Mouse (Mus musculus): ENCODE data around the gene 1700003E16Rik.

Gene 1700003E16Rik

DNA sequence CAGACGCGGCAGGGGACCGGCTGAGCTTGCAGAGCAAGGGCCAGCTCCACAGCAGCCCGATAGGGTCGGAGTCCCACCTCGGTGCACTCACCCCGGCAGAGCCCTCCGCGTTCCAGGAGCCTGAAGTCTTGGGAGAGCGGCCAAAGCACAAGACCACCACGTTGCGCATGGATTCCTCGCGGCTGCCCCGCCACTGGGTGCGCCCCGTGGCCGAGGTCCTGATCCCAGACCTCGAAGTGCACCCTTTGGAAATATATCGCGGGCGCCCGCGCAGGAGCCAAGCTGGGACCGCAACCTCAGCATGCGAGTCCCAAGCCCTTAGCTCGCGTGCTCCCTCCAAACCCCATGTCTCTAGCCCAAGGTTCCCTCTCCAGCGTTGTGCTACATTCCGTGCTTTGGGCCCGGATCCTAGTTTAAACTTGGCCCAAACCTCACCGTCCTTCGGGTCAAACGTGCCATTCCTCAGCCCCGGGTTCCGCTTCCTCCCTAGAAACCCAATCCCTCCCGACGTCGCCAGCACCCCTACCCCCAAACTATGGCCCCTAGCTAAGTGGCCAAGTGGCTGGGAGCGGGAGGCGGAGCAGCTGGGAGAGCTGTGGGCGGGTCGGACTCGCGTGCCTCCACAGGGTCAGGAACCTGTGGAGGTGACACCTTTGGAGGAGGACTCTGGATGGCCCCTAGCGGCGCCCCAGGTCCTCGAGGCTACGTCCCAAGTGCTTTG lies 5.9 kb downstream of the 1700003E16Rik start:
- peak; percentile 46 for DNase-seq

DNA sequence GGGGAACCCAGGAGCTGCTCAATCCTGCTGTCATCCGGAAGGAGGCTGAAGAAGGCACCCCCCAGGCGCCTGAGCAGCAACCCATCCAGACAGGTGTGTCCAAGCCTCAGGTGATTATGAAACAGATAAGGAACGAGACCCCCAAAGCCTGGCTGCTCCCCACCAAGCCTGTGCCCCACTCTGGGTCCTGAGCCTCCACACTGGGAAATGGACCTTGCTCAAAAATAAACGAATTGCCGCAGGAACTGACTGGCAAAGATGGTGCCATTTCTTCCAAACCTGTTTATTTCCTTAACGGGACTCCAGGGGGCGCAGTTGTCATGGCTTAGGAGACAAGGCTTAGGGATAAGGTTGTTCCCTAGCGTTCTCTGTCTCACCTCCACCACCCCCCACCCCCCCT lies 6.5 kb downstream of the 1700003E16Rik start:
- DNase-seq = peak; percentile 75

DNA sequence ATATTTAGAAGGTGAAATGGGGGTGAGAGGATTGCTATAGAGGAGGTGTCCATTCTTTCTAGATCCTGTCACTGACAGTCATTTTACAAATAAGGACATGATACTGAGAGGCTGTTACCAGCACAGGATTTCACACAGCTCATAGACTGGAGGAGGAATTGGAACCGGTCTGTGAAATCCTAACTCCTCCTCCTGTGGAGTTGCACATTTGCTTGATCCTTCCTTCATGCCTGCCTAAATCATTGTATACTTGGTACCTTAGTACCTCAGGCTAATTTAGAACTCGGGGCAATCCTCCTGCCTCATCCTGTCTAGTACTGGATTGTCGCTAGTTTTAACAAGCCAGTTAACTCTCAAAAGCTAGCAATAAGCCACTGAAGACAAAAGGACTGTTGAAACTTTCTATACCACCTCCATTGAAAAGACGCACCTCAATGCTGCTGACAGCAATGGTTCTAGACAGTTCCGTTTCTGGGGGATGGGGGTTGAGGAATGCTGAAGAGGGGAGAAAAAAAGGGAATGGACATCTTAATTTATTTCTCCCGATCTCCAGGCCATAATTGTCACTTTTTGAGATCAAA lies 8.9 kb downstream of the 1700003E16Rik start:
- DNase-seq = no peak

DNA sequence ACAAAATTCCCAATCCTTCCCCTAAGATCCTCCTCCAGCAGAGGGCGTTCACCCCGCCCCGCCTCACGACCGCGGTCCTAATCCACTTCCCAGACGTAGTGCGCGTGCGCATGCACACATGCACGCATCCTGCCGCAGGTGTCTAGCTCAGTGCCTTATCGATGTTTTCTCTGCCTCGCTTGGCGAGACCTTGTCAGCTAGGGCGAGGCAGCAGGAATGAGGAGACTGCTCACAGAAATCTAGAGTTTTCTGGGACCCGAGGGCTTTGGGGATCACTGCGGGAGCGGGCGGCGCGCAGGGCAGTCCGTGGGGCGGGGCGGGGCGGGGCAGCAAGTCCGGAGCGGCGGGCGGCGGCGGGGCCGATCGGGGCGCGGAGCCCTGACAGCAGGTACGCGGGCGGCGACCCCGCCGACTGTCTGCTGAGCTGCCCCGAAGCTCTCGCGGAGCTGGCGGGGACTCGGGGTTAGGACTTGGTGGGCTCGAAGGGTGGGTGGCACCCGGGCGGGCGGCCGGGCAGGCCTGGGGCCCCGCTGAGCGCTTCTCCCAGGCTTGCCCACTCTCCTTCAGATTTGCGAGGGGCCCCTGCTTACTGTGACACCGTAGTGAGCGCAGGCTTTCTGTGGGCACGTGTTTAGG lies 9.5 kb downstream of the 1700003E16Rik start, which contains the start of gene Dctn1:
Gene Dctn1 (plus strand): TSS at position 314 of the 636 bp plus-strand sequence.
- peak; percentile 97 for DNase-seq

DNA sequence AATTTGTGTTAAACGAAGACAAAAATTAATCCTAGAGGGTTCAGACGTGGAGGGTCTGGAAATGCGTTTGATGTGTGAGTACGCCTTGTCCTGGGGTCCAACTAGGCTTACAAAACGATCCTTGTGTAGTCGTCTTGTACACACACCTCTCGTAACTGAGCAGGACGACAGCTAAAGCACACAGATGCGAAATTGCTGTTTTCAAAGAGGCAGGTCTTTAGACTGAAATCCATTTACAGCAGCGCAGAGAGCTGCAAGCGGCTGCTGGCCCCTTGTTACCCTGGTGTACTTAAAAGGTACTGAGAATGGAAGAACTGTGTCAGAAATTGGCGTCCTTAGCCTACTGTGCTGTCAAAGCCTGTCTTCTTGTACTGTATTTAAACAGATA lies 10.0 kb downstream of the 1700003E16Rik start:
- peak; percentile 44 for DNase-seq

DNA sequence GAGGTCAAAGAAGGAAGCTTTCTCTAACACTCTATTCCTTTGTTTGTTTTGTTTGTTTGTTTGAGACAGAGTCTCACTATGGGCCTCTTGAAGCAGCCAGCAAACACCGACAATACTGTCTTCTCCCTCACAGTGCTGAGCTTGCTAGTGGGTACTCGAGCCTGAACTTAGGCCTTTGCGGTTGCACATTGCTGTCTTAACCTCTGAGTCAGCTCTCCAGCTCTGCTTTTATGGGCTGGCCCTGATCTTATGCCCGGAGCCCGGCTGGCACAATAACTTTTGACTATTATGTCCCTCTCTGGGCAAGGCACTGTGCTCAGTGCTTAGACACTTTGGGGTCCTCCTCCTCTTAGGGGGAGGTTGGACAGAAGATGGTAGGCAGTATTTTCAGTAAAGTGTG lies 13.7 kb downstream of the 1700003E16Rik start:
- no peak for DNase-seq

DNA sequence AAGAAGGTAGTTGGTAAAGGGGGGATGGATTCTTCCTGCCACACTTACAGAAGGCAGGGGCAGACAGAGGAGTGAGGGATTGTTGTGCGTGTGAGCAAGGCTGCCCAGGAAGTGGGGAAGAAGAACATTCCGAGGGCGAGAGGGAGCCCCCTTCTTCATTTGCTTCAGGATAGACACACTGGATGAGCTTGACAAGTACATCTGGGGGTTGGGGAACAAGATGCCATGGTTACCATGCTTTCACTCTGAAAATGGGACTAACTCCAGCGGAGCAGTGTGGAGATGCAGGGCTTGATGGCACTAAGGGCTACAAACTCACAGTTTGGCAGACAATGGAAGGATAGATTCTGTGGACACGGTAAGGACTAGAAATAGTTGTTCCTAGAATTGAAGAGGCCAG lies 14.9 kb downstream of the 1700003E16Rik start:
- DNase-seq = no peak

DNA sequence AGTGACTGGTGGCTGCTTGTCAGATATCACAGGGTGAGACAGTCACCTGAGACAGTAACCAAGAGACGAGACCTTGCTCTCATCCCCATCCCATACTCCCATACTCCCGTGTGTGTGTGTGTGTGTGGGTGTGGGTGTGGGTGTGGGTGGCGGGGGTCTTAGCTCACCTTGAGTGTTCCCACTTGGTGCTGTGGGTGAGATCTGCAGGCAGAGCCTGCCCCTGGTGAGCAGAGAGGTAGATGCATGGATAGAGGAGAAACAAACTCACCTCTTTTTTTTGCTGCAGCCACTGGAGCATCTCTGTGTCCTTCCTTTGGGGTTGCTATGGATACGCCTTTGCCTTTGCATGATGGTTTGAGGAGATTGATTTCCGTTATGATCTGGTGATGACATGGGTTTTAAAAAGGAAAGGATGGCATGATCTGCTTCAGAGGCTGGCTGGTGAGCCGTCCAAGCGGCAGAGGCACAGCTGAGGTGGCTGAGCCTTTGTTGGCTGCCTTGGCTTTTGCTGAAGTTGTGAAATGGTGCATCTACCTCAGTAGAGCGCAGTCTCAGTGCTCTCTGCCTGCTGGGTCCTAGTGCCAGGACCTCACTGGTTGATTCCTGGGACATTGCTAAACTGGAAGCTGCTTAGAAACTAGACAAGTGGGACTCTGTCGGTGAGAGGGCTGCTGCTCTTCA lies 16.2 kb downstream of the 1700003E16Rik start:
- no peak for DNase-seq

DNA sequence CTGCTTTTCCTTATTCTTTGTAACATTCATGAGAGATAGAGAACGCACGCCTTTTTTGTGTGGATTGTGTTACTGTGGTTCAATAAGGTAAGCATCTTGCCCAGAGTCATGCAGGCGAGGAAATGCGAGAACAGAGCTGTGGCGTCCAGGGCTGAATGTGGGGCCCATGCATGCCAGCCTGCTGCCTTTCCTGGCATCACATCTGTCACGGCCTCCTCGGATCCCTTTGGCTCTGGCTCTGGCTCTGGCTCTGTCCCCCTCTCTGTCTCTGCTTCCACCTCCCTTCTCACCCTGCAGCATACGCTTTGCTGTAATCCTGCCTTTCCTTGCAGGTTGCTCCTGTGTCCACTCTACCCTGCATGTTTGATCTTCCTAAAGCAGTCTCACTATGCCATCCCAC lies 19.8 kb downstream of the 1700003E16Rik start:
- DNase-seq = no peak

DNA sequence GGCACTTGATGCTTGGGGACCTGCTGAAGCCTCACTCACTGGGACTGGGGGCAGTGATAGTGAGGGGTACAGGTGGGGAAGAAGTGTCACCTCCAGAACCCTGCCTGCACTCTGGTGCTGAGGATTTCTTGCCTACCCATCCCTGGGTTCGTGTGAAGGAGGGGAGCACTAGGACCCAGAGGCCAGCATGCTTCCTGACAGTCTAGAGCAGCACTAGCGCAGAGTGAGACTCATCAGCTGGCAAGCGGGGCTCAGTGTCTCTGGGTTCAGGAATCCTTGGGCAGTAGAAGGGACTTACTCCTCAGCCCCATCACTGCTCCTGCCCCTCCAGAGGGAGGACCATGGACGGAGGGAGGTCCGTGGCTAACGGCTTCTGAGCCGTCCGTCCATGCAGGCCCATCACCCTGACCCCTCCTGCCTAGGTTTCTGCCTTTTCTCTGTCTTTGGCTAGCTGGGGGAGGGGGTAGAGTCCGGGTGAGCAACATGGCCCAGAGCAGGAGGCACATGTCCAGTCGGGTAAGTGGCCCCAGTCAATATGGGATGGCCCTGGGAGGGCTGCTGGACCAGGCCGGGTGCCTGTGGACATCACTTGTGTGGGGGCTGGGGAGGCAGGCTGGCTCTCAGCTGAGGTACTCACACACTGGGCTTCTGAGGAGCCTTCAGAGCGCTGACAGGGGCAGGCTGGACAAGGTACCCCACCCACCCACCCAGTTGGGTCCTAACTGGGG lies 23.4 kb downstream of the 1700003E16Rik start:
- peak; percentile 71 for DNase-seq

DNA sequence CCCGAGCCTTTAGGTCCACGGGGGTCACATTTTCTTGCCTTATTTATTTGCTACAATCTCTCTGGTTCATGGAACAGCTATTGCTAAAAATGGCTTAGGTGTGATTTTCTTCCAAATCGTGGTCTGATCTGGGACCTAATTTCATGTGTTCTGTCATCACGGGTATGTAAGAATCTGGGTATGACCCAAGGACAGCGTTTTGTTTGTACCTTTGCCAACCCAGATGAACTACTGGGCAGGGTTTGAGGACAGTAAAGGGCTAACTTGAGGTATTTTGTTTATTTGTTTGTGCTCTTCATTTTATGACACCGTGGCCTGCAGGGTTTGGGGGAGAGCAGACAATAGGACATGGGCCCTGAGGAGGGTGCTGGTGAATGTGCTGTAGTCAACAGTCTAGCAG lies 24.4 kb downstream of the 1700003E16Rik start:
- no peak for DNase-seq

DNA sequence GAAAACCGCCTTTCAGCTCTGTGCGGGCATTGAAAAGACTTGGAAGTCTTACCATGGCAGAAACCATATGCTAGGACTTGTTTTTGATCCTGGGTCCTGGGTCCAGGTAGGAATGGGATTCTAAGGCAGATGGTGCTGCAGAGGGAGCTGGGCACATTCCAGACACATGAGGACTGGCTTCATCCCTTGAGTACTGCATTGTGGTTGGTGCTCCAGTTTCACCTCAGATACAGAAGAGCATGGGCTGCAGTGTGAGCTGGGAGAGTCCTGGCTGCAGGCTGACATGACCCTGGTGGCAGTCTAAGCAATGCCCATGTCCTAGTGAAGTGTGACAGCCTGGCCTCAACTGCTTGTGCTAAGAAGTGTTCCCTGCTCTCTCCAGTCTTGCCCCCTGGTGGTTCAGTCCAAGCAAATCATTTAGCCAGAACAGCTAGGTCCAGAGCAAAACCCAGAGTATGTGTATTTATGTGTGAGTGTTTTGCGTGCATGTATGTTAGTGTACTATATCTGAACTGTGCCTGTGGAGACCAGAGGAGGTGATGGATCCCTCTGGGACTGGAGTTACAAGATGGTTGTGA lies 28.7 kb downstream of the 1700003E16Rik start:
- DNase-seq = peak; percentile 30

DNA sequence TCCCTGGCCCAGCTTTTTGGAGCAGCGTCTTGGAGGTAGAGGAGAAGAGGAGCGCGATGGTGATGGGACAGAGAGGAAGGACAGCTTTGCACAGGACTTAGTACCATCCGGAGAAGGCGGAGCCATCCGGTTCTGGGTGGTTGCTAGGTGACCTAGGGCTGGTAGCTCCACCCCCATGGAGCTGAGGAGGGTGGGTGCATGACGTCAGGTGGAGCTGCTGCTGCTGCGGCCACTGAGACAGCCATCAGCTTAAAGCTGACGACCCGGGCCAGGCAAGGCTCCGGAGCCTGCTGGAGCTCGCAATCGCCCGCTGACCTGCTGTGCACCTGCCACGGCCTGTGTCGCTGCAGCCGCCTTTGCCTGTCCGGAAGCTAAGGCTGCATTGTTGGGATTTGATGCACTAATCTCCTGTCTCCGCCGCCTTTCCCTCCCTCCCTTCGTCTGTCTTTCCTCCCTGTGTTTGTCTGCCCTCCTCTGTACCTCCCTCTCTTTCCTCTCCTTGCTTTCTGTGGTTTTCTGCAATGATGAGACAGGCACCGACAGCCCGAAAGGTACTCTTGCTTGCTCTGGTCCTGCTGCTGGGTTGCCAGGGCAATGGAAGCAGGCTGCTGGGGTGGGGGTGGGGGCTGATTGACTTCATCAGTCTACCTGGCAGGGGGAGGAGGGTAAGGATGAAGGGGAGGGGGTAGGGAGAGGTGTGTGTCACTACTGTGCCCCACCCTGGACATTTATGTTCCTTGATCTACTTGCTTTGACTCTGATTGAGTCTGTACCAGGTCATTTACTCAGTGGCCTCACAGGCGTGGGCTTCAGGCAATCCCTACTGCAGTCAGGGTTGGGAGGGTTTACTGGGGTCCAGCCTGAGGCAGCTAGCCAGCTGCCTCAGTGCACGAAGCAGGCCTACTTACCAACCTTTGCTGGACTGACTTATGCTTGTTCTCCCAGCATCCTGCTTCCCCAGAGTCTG lies 30.0 kb downstream of the 1700003E16Rik start:
- peak; percentile 91 for DNase-seq

DNA sequence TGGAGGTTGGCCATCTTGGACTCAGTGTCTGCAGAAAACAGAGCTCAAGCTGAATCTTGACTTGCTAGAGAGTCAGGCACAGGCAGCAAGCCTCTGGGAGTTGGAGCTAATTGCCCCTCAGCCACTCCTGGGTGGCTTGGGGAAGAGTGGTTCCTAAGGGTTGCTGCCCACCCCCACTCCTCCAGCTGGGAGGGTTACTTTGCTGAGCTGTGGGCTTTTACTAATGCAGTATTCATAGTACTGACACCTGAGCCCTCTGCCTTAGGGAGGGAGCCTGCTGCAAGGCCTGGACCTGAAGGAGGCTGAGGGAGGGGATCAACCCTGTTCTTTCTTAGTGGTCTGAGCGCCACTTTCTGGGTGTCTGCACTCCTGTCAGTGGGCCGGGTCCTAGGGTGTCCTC lies 30.7 kb downstream of the 1700003E16Rik start:
- peak; percentile 15 for DNase-seq

DNA sequence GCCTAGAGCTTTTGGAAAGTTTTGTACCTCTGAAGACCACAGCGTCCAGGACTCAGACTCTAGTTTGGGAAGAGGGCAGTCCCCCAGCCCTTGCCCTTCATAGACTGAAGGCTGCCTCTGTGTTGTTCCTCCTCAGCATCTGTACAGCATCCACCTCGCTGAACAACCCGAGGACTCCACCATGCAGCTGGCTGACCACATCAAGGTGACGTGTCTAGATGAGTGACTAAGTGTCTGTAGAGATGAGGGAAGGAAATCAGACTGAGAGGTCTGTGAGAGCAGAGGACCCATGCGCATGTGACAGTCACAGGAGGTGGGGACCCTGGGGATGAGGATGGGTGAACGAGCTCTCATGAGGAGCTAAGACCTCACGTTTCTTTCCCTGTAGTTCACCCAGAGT lies 37.4 kb downstream of the 1700003E16Rik start:
- no peak for DNase-seq

DNA sequence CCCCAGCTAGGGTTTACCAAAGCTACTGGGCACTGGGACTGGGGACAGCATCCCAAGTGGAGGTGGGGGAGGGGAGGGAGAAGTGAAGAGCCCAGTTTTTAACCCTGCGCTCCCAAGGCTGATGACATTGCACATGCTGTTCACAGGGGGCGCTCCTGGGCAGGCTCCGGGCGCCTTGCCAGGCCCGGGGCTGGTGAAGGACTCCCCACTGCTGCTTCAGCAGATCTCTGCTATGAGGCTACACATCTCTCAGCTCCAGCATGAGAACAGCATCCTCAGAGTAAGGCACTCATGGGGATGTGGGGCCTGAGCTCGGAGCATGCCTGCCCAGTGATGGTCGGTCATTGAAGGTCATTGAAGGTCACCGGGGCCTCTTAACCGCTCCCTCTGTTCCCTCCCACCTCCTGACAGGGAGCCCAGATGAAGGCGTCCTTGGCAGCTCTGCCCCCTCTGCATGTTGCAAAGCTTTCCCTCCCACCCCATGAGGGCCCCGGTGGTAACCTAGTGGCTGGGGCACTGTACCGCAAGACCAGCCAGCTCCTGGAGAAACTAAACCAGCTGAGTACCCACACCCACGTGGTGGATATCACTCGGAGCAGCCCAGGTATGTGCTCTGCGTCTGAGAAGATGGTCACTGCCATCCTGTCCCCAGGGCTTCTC lies 41.3 kb downstream of the 1700003E16Rik start:
- DNase-seq = peak; percentile 37

DNA sequence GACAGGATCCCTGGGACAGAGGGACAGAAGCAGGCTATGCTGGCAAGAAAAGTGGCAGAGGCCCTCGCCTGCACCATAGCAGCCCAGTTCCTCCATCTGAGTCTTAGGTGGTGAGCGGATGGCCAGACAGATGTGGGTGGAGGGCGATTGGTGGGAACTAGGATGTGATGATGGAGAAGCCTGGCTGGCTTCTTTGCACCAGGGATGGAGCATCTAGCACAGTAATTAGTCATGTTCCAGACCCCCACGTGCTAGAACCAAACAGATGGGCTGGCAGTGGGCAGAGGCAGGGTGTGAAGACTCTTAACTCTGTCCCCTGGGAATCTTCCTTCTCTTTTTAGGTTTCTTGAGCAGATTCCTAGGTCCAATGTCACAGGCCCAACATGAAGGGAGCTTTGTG lies 47.1 kb downstream of the 1700003E16Rik start:
- DNase-seq = no peak

DNA sequence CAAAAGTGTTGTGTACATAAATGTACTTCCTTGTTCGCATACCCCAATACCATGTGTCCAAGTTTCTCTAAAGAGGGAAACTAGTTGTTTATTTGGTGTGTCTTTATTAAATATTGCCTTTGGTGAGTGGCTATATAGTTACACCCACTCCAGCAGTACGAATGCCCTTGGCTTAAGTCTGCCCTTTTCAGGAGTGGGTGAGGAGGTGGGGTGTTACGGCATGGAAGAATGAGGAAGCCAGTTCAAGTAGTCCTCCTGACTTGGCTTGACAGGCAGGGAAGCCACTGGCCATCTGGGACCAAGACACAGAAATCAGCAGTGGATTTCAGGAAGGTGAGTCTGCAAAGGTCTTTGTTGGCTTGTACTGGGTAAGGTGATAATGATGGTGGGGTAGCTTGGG lies 49.6 kb downstream of the 1700003E16Rik start:
- DNase-seq = no peak

DNA sequence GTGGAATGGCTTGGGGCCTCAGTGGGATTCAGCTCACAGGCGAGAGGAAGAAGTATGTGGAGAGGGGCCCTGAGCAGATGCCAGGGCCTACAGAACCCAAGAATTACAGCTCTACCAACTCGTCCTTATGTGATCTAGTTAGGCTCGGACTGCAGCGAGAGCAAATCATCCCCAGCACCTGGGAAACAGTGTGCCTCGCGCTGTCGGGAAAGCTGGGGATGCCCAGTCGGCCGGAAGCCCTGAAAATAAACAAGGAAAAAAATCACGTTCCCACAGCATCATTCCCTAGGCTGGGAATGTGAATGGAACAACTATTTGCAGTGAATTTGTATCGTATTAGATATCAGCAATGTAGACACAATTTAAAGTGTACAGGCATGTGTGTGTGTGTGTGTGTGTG lies 50.1 kb downstream of the 1700003E16Rik start:
- no peak for DNase-seq

DNA sequence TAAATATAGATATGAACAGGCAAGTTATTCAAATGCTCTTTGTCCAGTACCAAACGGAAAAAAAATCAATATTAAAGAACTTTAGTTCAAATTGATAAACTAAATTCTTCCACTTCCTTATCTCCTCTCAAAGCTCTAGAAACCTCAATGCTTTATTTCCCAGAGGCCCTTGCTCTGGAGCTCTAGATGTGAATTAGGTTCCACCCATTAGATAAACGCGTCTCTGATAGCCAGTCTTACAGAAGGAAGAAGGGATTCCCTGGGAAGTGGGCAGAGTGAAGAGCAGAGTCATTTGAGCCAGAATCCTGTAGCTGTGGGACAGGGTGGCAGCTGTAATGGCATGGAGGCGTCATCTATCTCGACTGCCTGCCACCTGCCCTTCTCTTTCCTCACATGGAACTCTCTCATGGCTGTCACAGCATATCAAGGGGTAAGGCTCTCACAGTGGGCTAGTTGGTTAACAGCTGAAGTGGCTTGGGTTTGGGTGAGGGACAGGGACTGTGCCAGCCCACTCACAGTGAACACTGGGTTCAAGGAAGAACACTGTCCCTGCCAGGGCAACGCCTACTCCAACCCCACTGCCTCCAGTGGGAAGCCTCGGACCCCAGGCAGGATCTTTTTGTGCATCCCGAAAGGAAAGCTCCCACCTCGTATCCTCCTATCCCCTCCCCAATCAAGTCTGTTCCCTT lies 51.3 kb downstream of the 1700003E16Rik start:
- DNase-seq = no peak
